Mouse (Mus musculus) layer of hippocampus, adult 2 months (tissue): Measurements from ENCODE around the gene Stat6. TPM values are rescaled to one million over a fixed set of nuclear protein-coding genes. Genes with fewer than 3 reads are reported as not detected.
A peak's percentile ranks its signal among the peaks of the same experiment; 100 is the strongest.

Experiments used
- DNase-seq, 2 experiments: peaks; one replicate each; pipeline ENCODE4 v3.0.0; 2022; ENCODE audit warnings: low spot score in 2 of 2
- H3K27ac ChIP-seq: fragments of 200-600 bp; 2 replicates; pipeline ENCODE4 v1.8.1; 2022
- H3K4me3 ChIP-seq: fragments of 200-600 bp; 2 replicates; pipeline ENCODE4 v1.8.1; 2022; ENCODE audit warnings: mild to moderate bottlenecking
- CTCF ChIP-seq: fragments of 200-600 bp; conservative IDR thresholded peaks from 2 replicates; pipeline ENCODE4 v1.8.1; 2022; ENCODE audit warnings: antibody characterized with exemption, mild to moderate bottlenecking, moderate library complexity
- long read RNA-seq, 2 experiments: library from polyadenylated mRNA; stranded (forward); transcript quantifications; one replicate each; pipeline ENCODE4 v2.0.0; 2021; ENCODE audit warnings: borderline mapping rate in 2 of 2
- total RNA-seq, 2 experiments: library from RNA; stranded (reverse); gene quantifications; 2 replicates each; pipeline ENCODE4 v1.2.3; 2021

Stat6 gene
- total RNA-seq: 1 to 10 TPM; 6.4 to 6.7 TPM
- long read RNA-seq, experiment 1, transcript Stat6-201 (22 exons, 3,775 nt): major isoform, 7 of 8 reads
- long read RNA-seq, experiment 1, partial matches to known transcripts: 0 of 8 reads
- long read RNA-seq, experiment 1, other reads (novel, unspliced or antisense): 1 of 8 reads
- long read RNA-seq, experiment 2, transcript Stat6-201 (22 exons, 3,775 nt): major isoform, 9 of 10 reads
- long read RNA-seq, experiment 2, partial matches to known transcripts: 1 of 10 reads
- long read RNA-seq, experiment 2, other reads (novel, unspliced or antisense): 0 of 10 reads

DNA sequence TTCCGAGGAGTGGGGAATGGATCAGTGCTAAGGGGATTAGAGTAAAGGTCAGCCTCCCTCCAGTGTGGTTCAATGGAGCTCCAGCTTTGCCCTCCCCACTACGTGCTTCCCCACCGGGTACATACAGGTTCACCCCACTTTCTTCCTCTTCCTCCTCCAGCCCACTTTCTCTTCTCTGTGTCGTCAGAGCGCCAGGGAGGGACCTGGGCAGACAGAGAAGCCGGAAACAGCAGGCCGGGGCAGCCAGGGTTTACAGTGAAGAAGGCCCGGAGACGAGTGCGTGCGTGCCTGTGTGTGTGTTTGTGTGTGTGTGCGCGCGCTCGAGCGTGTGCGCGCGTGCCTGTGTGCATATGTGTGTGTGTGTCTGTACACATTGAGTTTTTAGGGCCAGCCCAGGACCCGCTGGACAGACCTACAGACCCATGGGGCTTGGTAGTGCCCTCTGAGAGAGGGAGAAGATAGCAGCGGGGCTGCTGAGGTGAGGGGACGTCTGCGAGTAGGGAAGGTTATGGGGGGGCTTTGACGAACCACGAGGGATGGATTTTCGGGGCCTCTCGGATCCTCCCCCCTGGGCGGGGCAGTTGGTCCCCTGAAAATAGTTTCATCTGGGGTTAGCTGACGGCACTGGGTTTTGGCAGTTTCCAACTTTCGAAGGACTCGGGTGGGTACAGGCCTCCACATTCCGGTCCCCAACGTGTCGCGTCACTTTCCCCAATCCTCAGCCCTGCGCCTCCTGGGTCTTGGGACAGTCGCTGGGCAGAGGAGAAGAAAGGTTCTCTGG lies at the start of gene Stat6:
Stat6 (plus strand) TSS at position 215 of the 781 bp plus-strand sequence.
- Histone ChIP-seq H3K27ac (peak within 1 kb of the TSS; percentile 84), H3K4me3 (peak within 1 kb of the TSS; percentile 51)
- TF ChIP-seq CTCF: no peak
- DNase-seq: no peak

GRCm38 (mm10) chr10:127594405-127594804 lies 48.4 kb upstream of the Stat6 start:
- Histone ChIP-seq H3K27ac (peak overlapping the region; percentile 76; the same call in 1 of the 2 replicates), H3K4me3 (no peak overlapping the region)
- no peak for TF ChIP-seq CTCF
- no peak for DNase-seq

- no peak for TF ChIP-seq CTCF
- Histone ChIP-seq H3K27ac (peak overlapping the region; percentile 76), H3K4me3 (no peak overlapping the region)
- DNase-seq: no peak
Observed at GRCm38 (mm10) chr10:127594930-127595715, 47.7 kb upstream of the Stat6 start.

GRCm38 (mm10) chr10:127596321-127596941 lies 46.4 kb upstream of the Stat6 start:
- TF ChIP-seq CTCF: no peak
- no peak for DNase-seq
- Histone ChIP-seq H3K4me3 (no peak overlapping the region), H3K27ac (peak overlapping the region; percentile 76)

GRCm38 (mm10) chr10:127597311-127597901 lies 45.4 kb upstream of the Stat6 start:
- Histone ChIP-seq H3K4me3 (no peak overlapping the region), H3K27ac (peak overlapping the region; percentile 71)
- no peak for DNase-seq
- no peak for TF ChIP-seq CTCF

DNA sequence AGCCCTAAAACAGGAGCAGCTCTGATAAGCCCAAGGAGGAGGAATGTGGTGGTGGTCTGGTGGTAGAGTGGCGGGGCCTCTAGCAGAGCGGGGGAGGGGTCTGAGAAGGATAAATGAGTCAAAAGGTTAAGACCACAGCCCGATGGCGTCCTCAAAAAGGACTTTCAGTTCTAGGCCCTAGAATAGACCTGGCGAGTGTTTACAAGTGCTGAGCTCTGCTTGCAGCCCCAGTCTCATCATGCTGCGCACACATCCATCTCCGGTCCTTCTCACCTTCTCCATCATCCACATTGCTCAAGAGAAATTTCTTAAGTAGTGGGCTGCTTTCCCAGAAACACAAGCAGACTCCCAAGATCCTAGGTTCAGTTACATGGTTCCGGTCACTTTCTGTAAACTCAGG lies 44.2 kb upstream of the Stat6 start:
- H3K27ac ChIP-seq: peak overlapping the region; percentile 71; the same call in 1 of the 2 replicates
- no peak for DNase-seq
- no peak for TF ChIP-seq CTCF

DNA sequence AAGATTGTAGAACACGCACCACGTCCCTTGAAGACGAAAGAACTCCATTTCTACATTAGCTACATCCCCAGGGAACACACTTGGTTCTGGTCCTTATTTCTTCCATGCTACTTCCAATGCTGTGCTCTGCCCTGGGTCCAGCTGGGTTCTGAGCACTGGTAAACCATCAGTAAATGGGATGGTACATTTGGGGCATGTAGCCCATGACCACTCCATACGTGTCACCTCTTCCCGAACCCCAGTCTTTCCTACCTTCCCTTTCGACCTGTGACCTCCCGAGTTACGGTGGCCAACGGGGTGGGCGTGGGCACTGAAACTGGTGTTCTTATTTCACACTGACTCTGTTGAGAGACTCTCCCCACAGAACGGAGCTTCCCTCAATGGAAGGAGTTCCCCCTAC lies 43.5 kb upstream of the Stat6 start:
- no peak overlapping the region for H3K4me3 ChIP-seq
- TF ChIP-seq CTCF: no peak
- peak overlapping the region; percentile 80 for H3K27ac ChIP-seq
- no peak for DNase-seq

More for the DNA sequence above, 44.2 kb upstream of the Stat6 start:
- no peak overlapping the region for H3K4me3 ChIP-seq

DNA sequence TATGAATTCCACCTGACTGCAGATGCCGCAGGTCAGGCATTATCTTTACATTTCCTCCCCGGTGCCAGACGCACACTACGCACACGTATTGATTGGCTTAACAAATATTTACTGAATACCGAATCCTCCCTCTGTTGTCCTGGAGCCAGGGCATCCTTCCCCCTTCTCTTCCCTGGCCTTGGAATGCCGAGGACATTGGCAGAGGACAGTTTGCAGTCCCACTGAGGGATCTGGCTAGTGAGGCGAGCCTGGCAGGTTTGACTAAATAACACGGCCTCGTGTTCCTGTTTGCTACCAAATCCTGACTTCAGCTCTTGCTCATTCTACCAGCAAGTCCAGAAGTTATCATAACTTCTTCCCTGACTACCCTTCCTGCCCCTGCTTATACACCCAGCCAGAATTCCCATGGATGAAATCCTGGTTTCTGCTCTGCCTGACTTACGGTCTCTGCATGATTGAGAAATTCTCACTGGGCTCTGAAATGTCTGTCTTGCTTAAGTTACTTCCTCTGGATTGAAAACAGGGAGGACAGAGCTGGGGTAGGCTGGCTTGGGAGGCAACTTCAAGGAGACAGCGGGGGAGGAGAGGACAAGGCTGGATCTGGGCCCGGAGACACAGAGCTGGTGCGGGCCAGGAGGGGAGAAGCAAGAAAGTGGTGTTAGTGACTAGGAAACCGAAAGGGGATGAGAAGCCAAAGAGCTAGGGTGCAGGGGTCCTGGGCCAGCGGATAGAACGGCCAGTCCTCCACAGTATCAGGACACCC lies 42.8 kb upstream of the Stat6 start:
- no peak for TF ChIP-seq CTCF
- DNase-seq: no peak
- H3K27ac ChIP-seq: peak overlapping the region; percentile 80
- no peak overlapping the region for H3K4me3 ChIP-seq

DNA sequence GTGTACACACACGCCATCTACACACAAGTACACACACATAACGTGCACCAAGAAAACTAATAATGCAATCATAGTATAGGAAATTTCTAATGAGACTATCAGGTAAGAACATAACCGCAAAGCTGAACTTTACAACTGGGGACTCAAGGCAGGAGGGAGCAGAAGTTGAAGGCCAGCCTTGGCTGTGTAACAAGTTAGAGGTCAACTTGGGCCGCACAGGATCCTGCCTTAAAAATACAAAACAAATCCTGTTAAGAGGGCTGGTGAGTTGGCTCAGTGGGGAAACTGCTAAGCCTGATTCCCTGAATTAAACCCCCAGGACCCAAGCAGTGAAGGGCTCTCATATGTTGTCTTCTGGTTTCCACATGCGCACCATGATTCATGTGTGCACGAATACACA lies 40.6 kb upstream of the Stat6 start:
- Histone ChIP-seq H3K4me3 (no peak overlapping the region), H3K27ac (0 out of 2 replicates have a peak overlapping the region, but pooled peaks have one; percentile 1)
- no peak for DNase-seq
- no peak for TF ChIP-seq CTCF

DNA sequence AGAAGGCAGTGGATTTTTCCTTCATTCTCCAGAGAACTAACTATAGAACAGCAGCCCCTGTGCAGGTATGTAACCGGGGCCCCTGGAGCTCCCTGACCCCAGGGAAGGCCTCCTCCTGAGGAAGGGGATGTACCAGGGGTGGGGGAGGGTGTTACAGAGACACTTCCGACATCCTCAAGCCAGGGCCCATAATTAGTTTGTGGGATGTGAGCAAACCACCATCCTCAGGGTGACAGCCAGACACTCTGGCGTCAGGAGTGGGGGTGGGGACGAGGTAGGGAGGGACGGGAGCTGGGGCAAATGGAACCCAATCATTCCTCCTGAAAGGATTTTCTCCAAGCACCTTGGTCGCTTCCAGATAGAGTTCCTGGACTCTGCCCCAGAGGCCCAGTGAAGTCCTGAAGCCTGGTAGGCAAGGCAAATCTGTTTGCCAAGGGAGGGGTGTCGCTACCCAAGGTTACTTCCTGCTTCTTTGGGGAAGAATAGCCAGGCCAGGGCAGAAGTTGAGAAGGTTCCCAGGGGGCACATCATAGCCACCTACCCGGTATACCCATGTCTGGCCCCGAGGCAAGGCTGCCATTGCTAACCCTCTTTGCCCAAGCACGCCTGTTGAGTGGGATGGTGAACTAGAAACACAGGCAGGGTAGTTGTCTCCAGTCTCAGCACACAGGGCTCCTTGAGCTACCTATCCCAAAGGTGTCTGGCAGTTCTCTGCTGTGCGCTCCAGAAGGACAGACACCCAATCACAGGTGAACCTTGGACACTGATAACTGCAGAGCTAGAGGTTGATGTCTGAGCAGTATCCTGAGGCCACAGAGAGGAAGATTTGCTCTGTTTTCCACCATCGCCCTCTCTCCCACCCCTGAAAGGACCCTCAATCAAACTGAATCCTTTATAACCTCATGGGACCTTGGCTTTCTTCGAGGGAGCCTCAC lies 39.1 kb upstream of the Stat6 start:
- peak overlapping the region; percentile 62 for H3K27ac ChIP-seq
- TF ChIP-seq CTCF: no peak
- DNase-seq: no peak
- no peak overlapping the region for H3K4me3 ChIP-seq
